Mouse (Mus musculus): ENCODE results near the gene Sema4c. TPM values are rescaled to one million over a fixed set of nuclear protein-coding genes. Genes with fewer than 3 reads are reported as not detected.
A peak's percentile ranks its signal among the peaks of the same experiment; 100 is the strongest.

The Sema4c gene
- polyA plus RNA-seq, 1 experiment from 2014 or later: 2.0 TPM

- H3K27ac ChIP-seq (ENCODE audit: low read depth): no peak overlapping the region
- DNase-seq (no peak), ATAC-seq (no peak)
- H3K9me3 ChIP-seq (ENCODE audit: low read length): no peaks in the 10 kb centered on the region
- H3K27me3 ChIP-seq (ENCODE audit: insufficient read depth, low read length): no peaks in the 10 kb centered on the region
- TF ChIP-seq EP300 (IDR thresholded peaks at IDR 0.05; ENCODE audit: low read depth) (no peak), CTCF (IDR thresholded peaks at IDR 0.05; ENCODE audit: low read depth) (no peak)
- peak overlapping the region; percentile 89 for H3K4me3 ChIP-seq (ENCODE audit: low read depth, low read length)
- H3K9ac ChIP-seq (replicated peaks): peak overlapping the region; percentile 84
- H3K4me2 ChIP-seq (ENCODE audit: low read depth, low read length): peak overlapping the region; percentile 96
- 0 out of 2 replicates have a peak, but pooled peaks cover 4% of the 10 kb centered on the region for H3K36me3 ChIP-seq (replicated peaks; ENCODE audit: insufficient read depth, low read length)
- 5% methylated on average over 16 of the region's 16 CpGs for WGBS (ENCODE audit: insufficient replicate concordance)
- peaks cover 19% of the 10 kb centered on the region for H3K4me1 ChIP-seq (ENCODE audit: insufficient read depth)
These were observed 45.2 kb downstream of the Sema4c start for GRCm38 (mm10) chr1:36512966-36513280.

GRCm38 (mm10) chr1:36512089-36512965 lies 45.8 kb downstream of the Sema4c start:
- TF ChIP-seq CTCF (IDR thresholded peaks at IDR 0.05; ENCODE audit: low read depth) (no peak), EP300 (IDR thresholded peaks at IDR 0.05; ENCODE audit: low read depth) (no peak)
- DNase-seq: peak; percentile 56
- peak overlapping the region; percentile 84 for H3K9ac ChIP-seq (replicated peaks)
- 0 out of 2 replicates have a peak, but pooled peaks cover 4% of the 10 kb centered on the region for H3K36me3 ChIP-seq (replicated peaks; ENCODE audit: insufficient read depth, low read length)
- ATAC-seq: peak; percentile 54
- H3K4me2 ChIP-seq (ENCODE audit: low read depth, low read length): peak overlapping the region; percentile 96
- H3K27me3 ChIP-seq (ENCODE audit: insufficient read depth, low read length): no peaks in the 10 kb centered on the region
- WGBS (ENCODE audit: insufficient replicate concordance): under 1% methylated on average over 77 of the region's 126 CpGs
- H3K27ac ChIP-seq (ENCODE audit: low read depth): peak overlapping the region; percentile 96
- H3K9me3 ChIP-seq (ENCODE audit: low read length): no peaks in the 10 kb centered on the region
- H3K4me3 ChIP-seq (ENCODE audit: low read depth, low read length): peak overlapping the region; percentile 89
- H3K4me1 ChIP-seq (ENCODE audit: insufficient read depth): peaks cover 15% of the 10 kb centered on the region

GRCm38 (mm10) chr1:36511289-36512021 lies 46.7 kb downstream of the Sema4c start, which contains the start of gene Cnnm3:
TSS of gene Cnnm3 (plus strand) at chr1:36511867.
- TF ChIP-seq CTCF (IDR thresholded peaks at IDR 0.05; ENCODE audit: low read depth): peak; percentile 62
- TF ChIP-seq EP300 (IDR thresholded peaks at IDR 0.05; ENCODE audit: low read depth): peak; percentile 48; the same call in 1 of the 2 replicates

GRCm38 (mm10) chr1:36508238-36508637 lies 49.9 kb downstream of the Sema4c start:
- no peaks in the 10 kb centered on the region for H3K9me3 ChIP-seq (ENCODE audit: low read length)
- 0 out of 2 replicates have a peak overlapping the region, but pooled peaks have one; percentile 11 for H3K27ac ChIP-seq (ENCODE audit: low read depth)
- peaks cover 4% of the 10 kb centered on the region for H3K4me1 ChIP-seq (ENCODE audit: insufficient read depth)
- no peak overlapping the region for H3K4me2 ChIP-seq (ENCODE audit: low read depth, low read length)
- H3K9ac ChIP-seq (replicated peaks): no peak overlapping the region
- no peak overlapping the region for H3K4me3 ChIP-seq (ENCODE audit: low read depth, low read length)
- no peak for TF ChIP-seq EP300 (IDR thresholded peaks at IDR 0.05; ENCODE audit: low read depth)
- TF ChIP-seq CTCF (IDR thresholded peaks at IDR 0.05; ENCODE audit: low read depth): no peak
- WGBS (ENCODE audit: insufficient replicate concordance): 65% methylated on average over 5 of the region's 5 CpGs
- no peaks in the 10 kb centered on the region for H3K27me3 ChIP-seq (ENCODE audit: insufficient read depth, low read length)
- H3K36me3 ChIP-seq (replicated peaks; ENCODE audit: insufficient read depth, low read length): peaks cover 2% of the 10 kb centered on the region; the same call in 1 of the 2 replicates
- DNase-seq (no peak), ATAC-seq (no peak)

More at GRCm38 (mm10) chr1:36511289-36512021, 46.7 kb downstream of the Sema4c start, which contains the start of gene Cnnm3:
- Histone ChIP-seq H3K9ac (replicated peaks) (peak within 1 kb of the TSS; percentile 84), H3K27me3 (ENCODE audit: insufficient read depth, low read length) (no peaks in the 10 kb centered on the region), H3K4me2 (ENCODE audit: low read depth, low read length) (peak within 1 kb of the TSS; percentile 96), H3K4me3 (ENCODE audit: low read depth, low read length) (peak within 1 kb of the TSS; percentile 89), H3K36me3 (replicated peaks; ENCODE audit: insufficient read depth, low read length) (peaks cover under 1% of the 10 kb centered on the region; the same call in 1 of the 2 replicates), H3K9me3 (ENCODE audit: low read length) (no peaks in the 10 kb centered on the region), H3K4me1 (ENCODE audit: insufficient read depth) (peaks cover 15% of the 10 kb centered on the region), H3K27ac (ENCODE audit: low read depth) (peak within 1 kb of the TSS; percentile 96)
- peak; percentile 99 for DNase-seq
- 2% methylated on average over 47 of the region's 51 CpGs for WGBS (ENCODE audit: insufficient replicate concordance)
- peak; percentile 97 for ATAC-seq

- ATAC-seq: peak; percentile 67; the same call in 1 of the 2 replicates
These were observed 56.9 kb downstream of the Sema4c start for GRCm38 (mm10) chr1:36501261-36501660.

More at GRCm38 (mm10) chr1:36501261-36501660, 56.9 kb downstream of the Sema4c start:
- H3K9ac ChIP-seq (replicated peaks): no peak overlapping the region
- peak; percentile 84 for DNase-seq
- 4% methylated on average over 3 of the region's 3 CpGs for WGBS (ENCODE audit: insufficient replicate concordance)
- H3K4me3 ChIP-seq (ENCODE audit: low read depth, low read length): no peak overlapping the region
- no peak overlapping the region for H3K27ac ChIP-seq (ENCODE audit: low read depth)
- no peaks in the 10 kb centered on the region for H3K9me3 ChIP-seq (ENCODE audit: low read length)
- no peak for TF ChIP-seq EP300 (IDR thresholded peaks at IDR 0.05; ENCODE audit: low read depth)
- peak; percentile 96 for TF ChIP-seq CTCF (IDR thresholded peaks at IDR 0.05; ENCODE audit: low read depth)
- H3K36me3 ChIP-seq (replicated peaks; ENCODE audit: insufficient read depth, low read length): peaks cover 9% of the 10 kb centered on the region; the same call in 1 of the 2 replicates
- H3K4me1 ChIP-seq (ENCODE audit: insufficient read depth): no peaks in the 10 kb centered on the region
- H3K4me2 ChIP-seq (ENCODE audit: low read depth, low read length): no peak overlapping the region
- no peaks in the 10 kb centered on the region for H3K27me3 ChIP-seq (ENCODE audit: insufficient read depth, low read length)

Small RNA genes within 50 kb of the gene (microRNA-seq; reads per million reads assigned to microRNA genes)
- gene Gm47280: not detected

Other genes with a start within 250 kb of the Sema4c start
- 8.5 and 10.1 TPM in 2 replicates for gene Kansl3, start 189.2 kb downstream of the Sema4c start, polyA plus RNA-seq (2015; fragmentation: Nextera tagmentation; extraction: Ambion mirVana)
- 0.12 TPM in 2 replicates for gene Fer1l5, start 186.1 kb downstream of the Sema4c start, polyA plus RNA-seq (2015; fragmentation: Nextera tagmentation; extraction: Ambion mirVana)
- 9.0 and 9.9 TPM in 2 replicates for gene Lman2l, start 113.1 kb downstream of the Sema4c start, polyA plus RNA-seq (2015; fragmentation: Nextera tagmentation; extraction: Ambion mirVana)
- gene Cnnm4, start 86.7 kb downstream of the Sema4c start, polyA plus RNA-seq (2015; fragmentation: Nextera tagmentation; extraction: Ambion mirVana): 2.1 and 2.2 TPM in 2 replicates
- 0.92 and 1.1 TPM in 2 replicates for gene Cnnm3, start 46.5 kb downstream of the Sema4c start, polyA plus RNA-seq (2015; fragmentation: Nextera tagmentation; extraction: Ambion mirVana)
- 2.0 and 2.2 TPM in 2 replicates for gene Ankrd23, start 21.5 kb downstream of the Sema4c start, polyA plus RNA-seq (2015; fragmentation: Nextera tagmentation; extraction: Ambion mirVana)
- 0.45 TPM in 1 of 2 replicates, not detected in the other for gene Gm42417, start 18.9 kb downstream of the Sema4c start, polyA plus RNA-seq (2015; fragmentation: Nextera tagmentation; extraction: Ambion mirVana)
- 7.4 and 8.3 TPM in 2 replicates for gene Ankrd39, start 10.9 kb downstream of the Sema4c start, polyA plus RNA-seq (2015; fragmentation: Nextera tagmentation; extraction: Ambion mirVana)
- gene Fam178b, start 124.8 kb upstream of the Sema4c start, polyA plus RNA-seq (2015; fragmentation: Nextera tagmentation; extraction: Ambion mirVana): 0.16 and 0.37 TPM in 2 replicates
- gene Cox5b, start 133.1 kb upstream of the Sema4c start, polyA plus RNA-seq (2015; fragmentation: Nextera tagmentation; extraction: Ambion mirVana): 620 and 664 TPM in 2 replicates
- not detected in 2 replicates for gene 4933424G06Rik, start 151.8 kb upstream of the Sema4c start, polyA plus RNA-seq (2015; fragmentation: Nextera tagmentation; extraction: Ambion mirVana)
- gene Actr1b, start 156.1 kb upstream of the Sema4c start, polyA plus RNA-seq (2015; fragmentation: Nextera tagmentation; extraction: Ambion mirVana): 19.3 and 21.3 TPM in 2 replicates
- gene Zap70, start 203.4 kb upstream of the Sema4c start, polyA plus RNA-seq (2015; fragmentation: Nextera tagmentation; extraction: Ambion mirVana): 0.31 and 0.67 TPM in 2 replicates

Data from liver, postnatal 0 days (tissue).